Mouse (Mus musculus) lung, postnatal 10 days (tissue): ENCODE data around the gene Cdc14a.
"Not testable (repeated sequence)": the region's sequence is repeated elsewhere in the genome, so short reads cannot be mapped to it uniquely, and the experiment has no call there.

Source experiments
- DNase-seq: peaks from one replicate; pipeline ENCODE4 v3.0.0; 2021

Gene Cdc14a

GRCm38 (mm10) chr3:116368868-116369437, 54.9 kb downstream of the Cdc14a start:
- DNase-seq, result no peak

DNA sequence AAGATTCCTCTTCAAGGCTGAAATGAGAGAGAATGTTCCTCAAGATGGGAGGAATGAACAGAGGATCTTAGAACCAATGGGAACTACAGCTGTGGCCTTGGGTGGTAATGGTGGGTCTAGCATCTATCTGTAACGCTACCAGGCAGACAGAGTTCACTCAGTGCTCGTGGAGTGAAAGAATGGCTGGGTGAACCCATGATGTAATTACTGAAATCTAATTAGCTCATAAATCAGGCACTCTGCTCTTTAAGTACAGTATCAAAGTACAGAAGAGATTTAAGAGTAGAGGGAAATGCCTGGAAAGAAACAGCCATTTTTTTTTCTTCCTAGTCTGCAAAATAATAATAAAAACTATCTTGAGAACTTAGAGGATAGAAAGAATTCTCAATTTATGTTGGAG, 57.7 kb downstream of the Cdc14a start:
- DNase-seq, result no peak

GRCm38 (mm10) chr3:116361906-116362305, 61.9 kb downstream of the Cdc14a start:
- peak; percentile 13 for DNase-seq

DNA sequence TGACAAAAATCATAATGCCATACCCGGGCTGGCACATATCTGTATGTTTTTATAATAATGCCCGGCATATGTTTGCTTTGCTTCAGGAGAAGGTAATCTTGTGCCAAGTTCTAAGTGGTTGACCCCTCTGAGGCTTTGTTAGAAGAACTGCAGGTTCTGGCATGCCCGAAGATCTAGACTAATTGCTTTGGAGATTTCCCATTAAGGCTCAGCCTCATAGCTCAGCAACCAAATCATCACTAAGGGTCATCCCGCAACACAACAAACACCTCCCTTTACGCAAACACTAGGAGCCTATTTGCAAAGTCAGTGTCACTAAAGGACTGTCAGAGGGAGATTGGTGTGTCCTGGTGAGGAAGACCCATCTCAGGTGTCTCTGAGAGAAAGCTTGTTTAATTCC, 62.7 kb downstream of the Cdc14a start:
- DNase-seq, result no peak

- DNase-seq, result peak; percentile 11
These were observed 66.0 kb downstream of the Cdc14a start for GRCm38 (mm10) chr3:116357866-116358265.

- DNase-seq, result no peak
These were observed 66.7 kb downstream of the Cdc14a start for GRCm38 (mm10) chr3:116357180-116357579.

GRCm38 (mm10) chr3:116355026-116355788, 68.6 kb downstream of the Cdc14a start:
- no peak for DNase-seq

GRCm38 (mm10) chr3:116352486-116352885, 71.3 kb downstream of the Cdc14a start:
- no peak for DNase-seq

DNA sequence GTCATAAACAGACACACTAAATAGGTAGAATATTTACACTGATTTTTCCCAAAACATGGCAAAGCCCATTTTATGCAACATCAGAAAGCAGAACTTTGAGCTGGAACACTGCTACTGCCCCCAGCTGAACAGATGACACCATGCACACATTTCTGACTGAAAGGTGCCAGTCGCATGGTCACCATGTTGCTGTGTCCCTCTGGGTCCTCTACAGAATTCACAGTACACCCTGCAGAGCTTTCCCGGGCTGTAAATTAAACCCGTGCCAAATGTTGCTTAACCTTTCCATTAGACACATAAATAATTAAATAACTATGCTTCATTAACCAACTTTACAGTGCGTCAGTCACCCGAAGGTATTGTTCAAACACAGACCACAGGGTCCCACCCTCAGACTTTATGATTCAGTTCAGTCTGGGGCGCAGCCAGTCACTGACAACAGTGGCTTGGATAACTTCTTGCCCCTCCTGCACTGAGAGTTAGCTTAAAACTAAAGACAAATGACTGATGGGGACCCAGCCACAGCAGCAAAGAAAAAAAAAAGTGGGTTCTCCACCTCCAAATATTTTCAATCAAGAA, 73.4 kb downstream of the Cdc14a start:
- DNase-seq, result no peak

GRCm38 (mm10) chr3:116347571-116347970, 76.3 kb downstream of the Cdc14a start:
- not testable (repeated sequence) for DNase-seq

DNA sequence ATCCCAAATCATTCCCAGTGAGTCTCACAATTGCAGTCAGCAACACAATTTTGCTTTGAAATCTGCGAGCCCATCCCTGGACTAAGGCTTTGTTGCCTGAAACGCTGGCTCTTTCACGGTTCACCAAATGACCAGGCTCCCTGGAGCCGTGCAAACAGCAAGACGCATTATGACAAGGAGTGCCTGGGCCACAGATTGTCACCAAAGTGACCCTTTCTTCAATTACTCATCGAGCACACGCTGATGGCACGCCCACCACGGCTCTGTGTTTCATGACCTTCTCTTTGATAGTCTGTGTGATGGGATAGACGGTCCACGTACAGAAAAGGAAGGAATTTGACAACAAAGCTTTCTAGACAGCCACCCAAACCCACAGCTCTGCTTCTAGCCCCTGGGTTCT, 78.6 kb downstream of the Cdc14a start:
- DNase-seq, result no peak

DNA sequence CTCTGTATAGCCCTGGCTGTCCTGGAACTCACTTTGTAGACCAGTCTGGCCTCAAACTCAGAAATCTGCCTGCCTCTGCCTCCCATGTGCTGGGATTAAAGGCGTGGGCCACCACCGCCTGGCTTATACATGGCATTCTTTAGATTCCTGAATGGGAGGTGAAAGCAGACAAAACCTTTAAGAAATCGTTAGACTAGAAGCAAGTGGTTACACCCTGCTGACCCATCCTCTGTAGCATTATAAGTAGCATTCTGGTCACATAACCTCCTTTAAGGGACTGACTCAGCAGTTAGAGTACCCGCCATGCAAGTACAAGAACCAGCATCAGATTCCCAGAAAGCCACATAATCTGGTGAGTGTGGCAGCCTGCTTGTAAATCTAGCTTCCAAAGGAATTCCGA, 81.6 kb downstream of the Cdc14a start:
- DNase-seq, result no peak

- DNase-seq, result peak; percentile 74
These were observed 82.7 kb downstream of the Cdc14a start for GRCm38 (mm10) chr3:116340950-116341624.

DNA sequence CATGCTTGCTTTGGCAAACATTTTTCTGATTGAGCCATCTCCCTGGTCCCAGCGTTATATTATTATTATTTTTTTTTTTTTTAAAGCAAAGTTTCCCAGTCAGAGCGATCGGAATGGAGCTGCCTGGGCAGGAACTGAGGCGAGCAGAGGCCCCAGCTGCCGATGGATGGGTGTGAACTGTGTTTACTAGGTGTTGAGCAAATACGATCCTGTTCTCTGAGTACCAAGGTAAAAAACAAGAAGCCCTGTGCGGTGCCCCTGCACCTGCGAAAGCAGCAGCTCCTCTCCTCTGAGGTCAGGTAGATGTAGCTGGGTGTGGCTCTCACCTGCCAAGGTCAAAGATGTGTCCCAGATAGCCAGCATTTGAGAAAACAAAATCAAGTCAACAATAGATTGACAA, 83.6 kb downstream of the Cdc14a start:
- DNase-seq, result no peak

DNA sequence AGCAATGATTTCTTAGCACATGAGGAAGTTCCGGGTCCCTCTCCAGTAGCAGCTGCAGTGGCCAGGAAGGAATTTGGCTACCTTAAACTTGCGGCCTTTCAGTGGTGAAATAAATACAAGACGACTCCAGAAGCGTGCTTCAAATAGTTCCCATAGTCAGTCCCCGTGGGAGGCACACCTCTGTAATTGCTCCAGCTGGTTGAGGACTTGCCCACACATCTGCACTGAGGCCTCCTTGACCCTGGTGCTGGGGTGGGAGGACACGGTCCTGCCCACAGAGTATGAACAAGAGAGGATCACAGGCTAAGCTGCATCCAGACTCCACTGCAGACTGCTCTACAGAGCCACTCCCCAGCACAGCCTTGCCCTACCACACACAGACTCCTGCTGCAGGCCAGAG, 85.2 kb downstream of the Cdc14a start:
- DNase-seq, result no peak

- no peak for DNase-seq
These were observed 86.0 kb downstream of the Cdc14a start for GRCm38 (mm10) chr3:116337840-116338239.

DNA sequence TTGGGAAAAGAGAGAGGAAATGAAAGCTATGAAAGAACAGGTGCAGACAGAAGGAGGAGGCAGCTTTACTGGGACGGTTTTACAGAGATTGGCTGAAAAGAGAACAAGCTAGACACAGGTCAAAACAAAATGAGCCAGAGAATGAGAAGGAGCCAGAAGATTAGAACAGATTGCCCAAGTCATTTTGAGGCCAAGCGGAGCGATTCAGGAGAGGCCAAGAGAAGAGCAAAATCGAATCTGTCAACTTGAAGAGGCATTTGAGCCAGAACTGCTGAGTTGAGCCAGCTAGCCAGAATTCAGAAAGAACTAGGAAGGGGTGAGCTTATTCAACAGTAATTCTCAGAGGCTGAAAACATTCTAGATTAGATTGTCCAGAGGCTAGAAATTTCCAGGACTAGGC, 88.8 kb downstream of the Cdc14a start:
- DNase-seq, result no peak

DNA sequence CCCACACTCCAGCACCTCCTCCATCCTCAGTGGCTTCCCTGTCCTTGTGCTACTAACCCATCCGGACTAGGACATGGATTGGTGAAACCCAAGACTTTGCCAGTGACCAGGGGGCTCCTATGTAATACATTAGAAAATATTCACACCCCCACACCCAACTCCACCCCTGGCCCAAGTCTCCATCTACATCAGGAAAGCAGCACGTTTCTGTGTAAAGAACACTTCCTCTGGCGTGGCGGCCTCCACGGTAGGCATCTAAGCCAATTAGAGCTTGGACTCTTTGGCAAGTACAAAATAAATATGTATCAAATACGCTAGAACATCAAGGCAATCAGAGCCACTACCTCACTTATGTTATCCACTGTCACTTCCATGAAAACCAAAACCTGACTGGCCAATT, 90.1 kb downstream of the Cdc14a start:
- no peak for DNase-seq

- peak; percentile 35 for DNase-seq
These were observed 90.6 kb downstream of the Cdc14a start for GRCm38 (mm10) chr3:116333229-116333628.

- DNase-seq, result peak; percentile 78
These were observed 91.9 kb downstream of the Cdc14a start for GRCm38 (mm10) chr3:116331811-116332464.

DNA sequence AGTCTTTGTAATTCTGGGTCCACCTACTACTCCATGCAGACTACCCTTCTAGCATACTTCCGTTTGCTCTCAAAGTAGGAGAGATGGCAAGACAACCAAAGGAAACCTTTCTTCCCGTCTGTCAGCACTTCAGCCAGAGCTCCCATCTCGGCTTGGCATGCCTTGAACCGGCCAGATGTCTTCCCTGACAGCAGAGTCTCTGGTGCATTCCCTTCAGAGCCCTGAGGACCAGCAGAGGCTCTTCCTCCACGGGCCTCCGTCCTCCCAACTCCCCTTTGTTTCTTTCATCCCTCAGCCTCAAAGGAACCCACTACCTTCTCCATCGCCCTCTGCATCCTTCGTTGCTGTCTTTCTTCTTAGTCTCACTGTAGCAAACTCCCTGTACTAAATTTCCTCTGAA, 93.9 kb downstream of the Cdc14a start:
- no peak for DNase-seq

DNA sequence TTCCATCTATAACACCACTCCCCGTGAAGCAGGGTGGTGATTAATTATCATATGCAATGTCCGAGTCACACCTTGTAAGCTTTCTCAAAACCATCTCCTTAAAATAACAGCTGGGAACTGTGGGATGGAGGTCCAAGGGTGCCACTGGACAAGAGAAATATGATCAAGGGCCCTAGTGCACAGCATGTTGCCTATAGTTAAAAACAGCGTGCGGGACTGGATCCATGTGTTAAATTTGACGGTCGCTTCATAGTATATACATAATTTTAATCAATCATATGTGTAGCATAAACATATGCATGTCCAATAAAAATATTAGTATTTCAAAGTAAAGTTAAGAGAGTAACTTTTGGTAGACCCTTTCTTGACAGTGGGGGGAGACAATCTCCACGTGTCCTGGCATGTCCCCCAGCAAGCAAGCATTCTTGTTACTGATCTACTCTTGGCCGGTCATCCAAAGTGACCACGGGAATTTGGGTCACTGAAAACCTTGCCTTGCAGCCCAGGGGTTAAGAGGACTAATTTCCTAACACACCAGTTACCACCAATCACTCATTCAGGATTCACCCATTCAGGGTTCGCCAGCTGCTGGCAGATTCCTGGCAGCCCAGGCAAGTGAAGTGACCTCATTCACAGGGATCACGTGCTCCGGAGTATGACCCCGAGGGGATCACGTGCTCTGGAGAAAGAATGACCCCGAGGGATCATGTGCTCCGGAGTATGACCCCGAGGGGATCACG, 94.6 kb downstream of the Cdc14a start:
- peak; percentile 57 for DNase-seq

DNA sequence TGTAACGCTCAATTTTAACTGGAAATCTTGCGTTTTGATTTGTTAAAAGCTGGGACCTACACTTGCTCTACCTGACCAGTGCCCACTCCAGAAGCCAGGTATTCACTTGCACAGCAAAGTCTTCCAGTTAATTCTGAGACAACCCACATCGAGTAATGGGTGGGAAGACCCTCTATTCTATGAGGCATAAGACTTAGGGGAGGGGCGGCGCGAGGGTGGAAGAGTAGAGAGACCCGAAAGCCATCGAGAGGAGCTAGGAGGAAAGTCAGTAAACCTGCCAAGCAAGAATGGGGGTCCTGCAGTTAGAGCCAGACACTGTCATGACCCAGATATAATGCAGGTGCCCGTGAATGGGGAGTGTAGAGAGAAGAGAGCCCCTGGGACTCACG, 96.2 kb downstream of the Cdc14a start:
- DNase-seq, result no peak
